In genomic region chr14:55734869-55735268, GRCm38 (mm10) we compare ENCODE assay signal across 26 mouse cellular contexts. TPM values are rescaled to one million over a fixed set of nuclear protein-coding genes. Genes with fewer than 3 reads are reported as not detected.
"Had no signal": no experiment of that assay in that cellular context is flagged by ENCODE, and none has a peak within 500 bp of the region (broad histone marks: within the 10 kb centered on the region; RNA-seq: fewer than 3 reads in every experiment).

No protein-coding gene starts in this region.

- H3K4me3 ChIP-seq: layer of hippocampus, adult 2 months; left cerebral cortex, adult 2 months; limb, embryonic 12.5 days; limb, embryonic 15.5 days; neural tube, embryonic 12.5 days; neural tube, embryonic 15.5 days had no signal

- H3K27me3 ChIP-seq: limb, embryonic 12.5 days; limb, embryonic 15.5 days; neural tube, embryonic 12.5 days had no signal

- H3K9me3 ChIP-seq: limb, embryonic 12.5 days; limb, embryonic 15.5 days; neural tube, embryonic 12.5 days; neural tube, embryonic 15.5 days had no signal

- DNase-seq: kidney, adult 18-20 months; kidney, postnatal 25 days; layer of hippocampus, adult 9-11 months; left cerebral cortex, postnatal 4 days; liver, postnatal 0 days; lung, embryonic 14.5 days; midbrain, embryonic 14.5 days; right cerebral cortex, adult 18-20 months; right cerebral cortex, postnatal 14 days; right cerebral cortex, postnatal 4 days; spleen, adult 18-20 months; thymus, postnatal 25 days had no signal

- H3K27ac ChIP-seq: kidney, postnatal 0 days; layer of hippocampus, adult 2 months; left cerebral cortex, adult 2 months; limb, embryonic 12.5 days; limb, embryonic 15.5 days; liver, embryonic 14.5 days; neural tube, embryonic 12.5 days; neural tube, embryonic 15.5 days; stomach, postnatal 0 days had no signal

- H3K4me2 ChIP-seq: limb, embryonic 12.5 days; limb, embryonic 15.5 days; liver, embryonic 11.5 days; lung, embryonic 14.5 days; midbrain, embryonic 11.5 days; neural tube, embryonic 12.5 days; neural tube, embryonic 15.5 days had no signal

- H3K9ac ChIP-seq: limb, embryonic 12.5 days; limb, embryonic 15.5 days; liver, embryonic 14.5 days; liver, postnatal 0 days; lung, embryonic 14.5 days; neural tube, embryonic 12.5 days; neural tube, embryonic 15.5 days had no signal

- H3K4me1 ChIP-seq: limb, embryonic 12.5 days; limb, embryonic 15.5 days; neural tube, embryonic 12.5 days; neural tube, embryonic 15.5 days had no signal

- ATAC-seq: liver, postnatal 0 days; lung, postnatal 0 days had no signal

RNA-seq across cellular contexts. Expression of gene Tgm1, which starts 21.1 kb away (rescaled TPM):
- total RNA-seq: layer of hippocampus, adult 2 months; left cerebral cortex, adult 2 months; megakaryocyte-erythroid progenitor cell, adult 5-6 weeks had no signal

RNA-seq across cellular contexts. Expression of gene Cideb, which starts 23.4 kb away (rescaled TPM):
- total RNA-seq: megakaryocyte-erythroid progenitor cell, adult 5-6 weeks had no signal
- polyA plus RNA-seq: limb, embryonic 12.5 days; thymus, postnatal 0 days had no signal
